Mouse (Mus musculus) neural tube, embryonic 15.5 days (tissue): Measurements from ENCODE around the gene Rbmx. TPM values are rescaled to one million over a fixed set of nuclear protein-coding genes. Genes with fewer than 3 reads are reported as not detected.

ENCODE experiments used
- ATAC-seq: fragments of 200-750 bp; cut with Nextera tagmentation; 2 replicates; pipeline ENCODE4 v1.8.0; 2017; ENCODE audit warnings: mild to moderate bottlenecking, moderate TSS enrichment, moderate library complexity; ENCODE audit not compliant: low FRiP score
- H3K27ac ChIP-seq: fragments of 300-500 bp; sonication (generic); replicated peaks from 2 replicates; pipeline ENCODE4 v1.5.1; 2015; ENCODE audit warnings: mild to moderate bottlenecking, inconsistent platforms
- H3K27me3 ChIP-seq: fragments of 300-500 bp; sonication (generic); replicated peaks from 2 replicates; pipeline ENCODE4 v1.6.1; 2015; ENCODE audit warnings: inconsistent platforms
- H3K36me3 ChIP-seq: fragments of 300-500 bp; sonication (generic); 2 replicates; pipeline ENCODE4 v1.6.1; 2015; ENCODE audit warnings: inconsistent platforms
- H3K4me1 ChIP-seq: fragments of 300-500 bp; sonication (generic); 2 replicates; pipeline ENCODE4 v1.6.1; 2015; ENCODE audit warnings: inconsistent platforms
- H3K4me2 ChIP-seq: fragments of 300-500 bp; sonication (generic); 2 replicates; pipeline ENCODE4 v1.6.1; 2015; ENCODE audit warnings: inconsistent platforms, mild to moderate bottlenecking, moderate library complexity
- H3K4me3 ChIP-seq: fragments of 300-500 bp; sonication (generic); replicated peaks from 2 replicates; pipeline ENCODE4 v1.5.1; 2015; ENCODE audit warnings: mild to moderate bottlenecking, inconsistent platforms
- H3K9ac ChIP-seq: fragments of 300-500 bp; sonication (generic); replicated peaks from 2 replicates; pipeline ENCODE4 v1.6.1; 2015; ENCODE audit warnings: mild to moderate bottlenecking, inconsistent platforms
- H3K9me3 ChIP-seq: fragments of 300-500 bp; sonication (generic); replicated peaks from 2 replicates; pipeline ENCODE4 v1.6.1; 2016; ENCODE audit warnings: inconsistent platforms
- WGBS: fragments of 180-500 bp; shearing (Covaris S2); methylation state at CpG from one replicate; pipeline ENCODE4 v1.1.7; 2015; ENCODE audit warnings: mixed read lengths; 5-methylcytosine and 5-hydroxymethylcytosine counted together
- polyA plus RNA-seq: library from polyadenylated mRNA; unstranded; fragments of >200 nt; fragmentation: Nextera tagmentation; extraction: Ambion mirVana; gene quantifications from 2 replicates; pipeline ENCODE4 v1.2.1, GENCODE M21; 2015

Rbmx gene
- 136 and 142 TPM in 2 replicates for polyA plus RNA-seq

DNA sequence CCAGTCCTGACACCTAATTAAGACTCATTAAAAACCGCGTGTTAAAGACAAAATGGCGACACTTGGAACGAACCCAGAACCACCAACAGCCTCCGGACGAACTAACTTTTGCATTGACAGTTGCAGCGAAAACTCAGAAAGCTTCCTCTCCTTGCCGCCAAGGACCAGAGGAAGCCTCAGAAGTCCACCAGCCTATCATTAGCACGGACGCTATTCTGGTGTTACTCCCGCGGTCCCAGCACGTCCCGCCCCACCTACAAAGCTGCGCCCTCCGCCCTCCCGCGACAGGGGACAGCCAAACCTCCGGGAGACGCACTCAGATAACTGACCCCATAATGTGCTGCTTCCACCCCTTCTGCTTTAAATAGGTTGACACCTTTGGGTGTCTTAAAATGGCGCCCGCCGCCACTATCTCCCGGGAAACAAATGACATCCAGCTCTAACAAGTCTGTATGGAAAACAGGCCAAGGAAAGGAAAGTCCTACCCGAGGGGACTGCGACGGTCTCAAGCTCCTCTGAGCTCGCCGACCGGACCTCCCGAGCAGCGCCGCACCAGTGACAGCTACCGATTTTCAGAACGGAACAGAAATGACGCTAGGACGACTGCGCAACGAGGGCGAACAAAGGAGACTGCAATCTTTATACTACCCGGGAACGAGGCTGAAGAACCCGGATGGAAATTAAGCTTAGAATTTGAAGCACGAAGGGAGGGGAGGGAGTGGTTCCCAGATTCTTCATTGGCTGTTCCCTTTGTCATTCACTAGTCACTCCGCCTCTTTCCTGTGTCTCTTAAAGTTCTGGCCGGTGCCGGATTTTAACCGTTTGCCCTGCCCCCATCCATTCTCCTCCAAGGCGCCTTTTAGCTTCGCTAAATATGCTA lies at the start of gene Rbmx:
Gene Rbmx (minus strand): TSS at position 670 of the 880 bp plus-strand sequence.
- WGBS, result 20% methylated on average over 50 of the region's 50 CpGs
- ATAC-seq, result peak; percentile 98
- Histone ChIP-seq H3K27ac (peak within 1 kb of the TSS; percentile 93), H3K4me1 (peaks cover 7% of the 10 kb centered on the region; the same call in 1 of the 2 replicates), H3K4me2 (peak within 1 kb of the TSS; percentile 52), H3K9ac (peak within 1 kb of the TSS; percentile 67), H3K36me3 (peaks cover 11% of the 10 kb centered on the region; the same call in 1 of the 2 replicates), H3K9me3 (no peaks in the 10 kb centered on the region), H3K4me3 (peak within 1 kb of the TSS; percentile 55), H3K27me3 (no peaks in the 10 kb centered on the region)

DNA sequence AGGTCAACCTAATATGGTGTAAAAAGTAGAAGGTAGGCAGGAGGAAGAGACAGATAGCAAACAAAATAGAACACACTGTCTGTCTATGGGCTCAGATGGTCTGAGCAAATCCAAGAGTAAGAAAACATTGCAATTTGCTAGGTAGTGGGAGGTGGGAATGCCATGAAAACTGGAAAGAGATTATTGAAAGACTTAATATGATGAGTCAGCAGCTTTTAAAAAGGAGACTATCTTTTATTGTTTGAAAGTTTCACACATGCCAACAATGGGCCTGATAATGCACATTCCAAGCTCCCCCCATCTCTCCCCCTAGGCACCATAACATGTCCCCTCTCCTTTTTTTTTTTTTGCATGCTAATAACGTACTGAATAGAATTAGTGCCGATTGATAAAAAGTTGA lies 41.1 kb upstream of the Rbmx start:
- no peaks in the 10 kb centered on the region for H3K4me1 ChIP-seq
- no peaks in the 10 kb centered on the region for H3K36me3 ChIP-seq
- no peak overlapping the region for H3K4me2 ChIP-seq
- no peaks in the 10 kb centered on the region for H3K9me3 ChIP-seq
- H3K27me3 ChIP-seq, result no peaks in the 10 kb centered on the region
- H3K4me3 ChIP-seq, result no peak overlapping the region
- no peak for ATAC-seq
- no peak overlapping the region for H3K9ac ChIP-seq
- WGBS, result 92% methylated on average over 2 of the region's 2 CpGs
- no peak overlapping the region for H3K27ac ChIP-seq

DNA sequence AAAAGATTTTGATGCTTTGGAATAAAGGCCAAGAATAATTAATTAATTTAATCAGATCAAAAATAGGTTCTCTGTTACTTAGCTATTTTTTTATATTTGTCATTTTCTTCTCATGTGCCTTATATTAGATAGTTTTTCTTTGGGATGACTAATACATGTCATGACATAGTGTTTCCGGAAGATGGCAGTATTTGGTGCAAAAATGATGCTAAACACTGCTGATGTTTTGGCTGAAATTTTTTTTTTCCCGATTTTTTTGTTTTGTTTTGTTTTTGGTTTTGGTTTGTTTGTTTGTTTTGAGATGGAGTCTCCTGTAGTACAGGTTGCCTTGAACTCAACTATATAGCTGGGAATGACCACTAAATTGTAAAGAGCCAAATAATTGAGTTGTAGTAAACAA lies 38.8 kb upstream of the Rbmx start:
- no peak for ATAC-seq
- 11% methylated on average over 2 of the region's 2 CpGs for WGBS
- no peak overlapping the region for H3K4me3 ChIP-seq
- no peaks in the 10 kb centered on the region for H3K36me3 ChIP-seq
- no peak overlapping the region for H3K4me2 ChIP-seq
- H3K27ac ChIP-seq, result no peak overlapping the region
- no peak overlapping the region for H3K9ac ChIP-seq
- H3K27me3 ChIP-seq, result no peaks in the 10 kb centered on the region
- H3K9me3 ChIP-seq, result no peaks in the 10 kb centered on the region
- no peaks in the 10 kb centered on the region for H3K4me1 ChIP-seq

DNA sequence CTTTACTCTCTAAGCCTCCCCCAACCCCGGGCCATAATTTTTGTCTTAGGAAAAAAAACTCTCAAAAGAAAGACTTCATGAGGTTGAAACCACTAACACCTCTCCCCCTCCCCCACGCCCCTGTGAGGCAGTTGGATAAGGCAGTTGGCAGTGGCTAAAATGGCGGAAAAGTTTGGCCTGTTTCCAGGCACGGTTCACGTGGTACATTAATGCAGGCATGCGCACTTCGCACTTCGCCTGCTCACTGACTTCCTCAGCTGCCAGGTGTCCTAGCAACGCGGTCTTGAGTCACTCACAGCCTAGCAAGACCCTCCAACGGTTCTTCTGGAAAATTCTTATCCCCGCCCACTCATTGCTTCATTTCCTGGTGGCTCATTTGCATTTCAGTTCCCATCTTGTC lies 15.9 kb upstream of the Rbmx start, which contains the start of gene Gm364:
Gene Gm364 (plus strand): TSS at position 386 of the 400 bp plus-strand sequence.
- no peak within 1 kb of the TSS for H3K9ac ChIP-seq
- H3K4me2 ChIP-seq, result no peak within 1 kb of the TSS
- 93% methylated on average over 12 of the region's 12 CpGs for WGBS
- ATAC-seq, result no peak
- H3K4me3 ChIP-seq, result no peak within 1 kb of the TSS
- H3K36me3 ChIP-seq, result no peaks in the 10 kb centered on the region
- H3K27ac ChIP-seq, result no peak within 1 kb of the TSS
- no peaks in the 10 kb centered on the region for H3K4me1 ChIP-seq
- no peaks in the 10 kb centered on the region for H3K9me3 ChIP-seq
- no peaks in the 10 kb centered on the region for H3K27me3 ChIP-seq

DNA sequence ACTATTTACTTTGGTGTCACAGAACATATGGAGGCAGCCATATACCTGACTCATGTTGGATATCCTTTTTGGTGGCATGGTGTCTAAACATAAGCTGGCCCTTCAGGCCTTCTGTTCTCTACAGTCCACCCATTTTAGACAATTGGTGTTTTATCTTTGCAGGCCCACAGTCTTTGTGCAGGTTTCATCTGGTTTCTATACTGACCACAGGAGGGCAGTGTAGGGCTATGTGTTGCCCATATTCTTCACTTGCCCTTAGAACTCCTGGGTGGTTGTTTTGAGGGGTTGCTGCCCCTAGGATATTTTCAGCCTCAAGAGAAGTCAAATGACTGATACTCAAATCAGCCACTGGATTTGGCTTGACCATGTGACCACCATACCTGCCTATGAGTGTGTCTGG lies 10.8 kb upstream of the Rbmx start:
- H3K27ac ChIP-seq, result no peak overlapping the region
- no peak overlapping the region for H3K9ac ChIP-seq
- no peak overlapping the region for H3K4me3 ChIP-seq
- no peak overlapping the region for H3K4me2 ChIP-seq
- no peaks in the 10 kb centered on the region for H3K4me1 ChIP-seq
- ATAC-seq, result no peak
- no peaks in the 10 kb centered on the region for H3K9me3 ChIP-seq
- no peaks in the 10 kb centered on the region for H3K36me3 ChIP-seq
- no peaks in the 10 kb centered on the region for H3K27me3 ChIP-seq

DNA sequence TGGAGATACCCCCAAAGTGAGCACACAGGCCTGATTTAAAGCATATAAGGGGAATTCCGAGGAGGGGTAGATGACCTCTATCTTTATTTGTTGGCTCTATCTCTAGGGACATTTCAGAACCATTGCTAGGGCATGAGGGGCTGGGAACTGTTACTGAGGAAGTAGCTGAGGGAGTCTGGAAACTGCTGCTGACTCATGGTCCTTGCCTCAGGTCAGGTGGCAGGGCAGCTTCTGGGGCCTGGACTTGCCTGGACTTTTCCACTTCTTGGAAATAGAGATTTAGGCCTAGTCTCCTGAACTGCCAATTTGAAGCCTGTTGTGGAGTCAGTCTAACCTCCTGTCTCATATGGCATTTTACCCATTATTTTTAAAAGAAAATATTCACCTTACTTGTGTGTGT lies 8.6 kb upstream of the Rbmx start:
- no peak overlapping the region for H3K4me3 ChIP-seq
- no peak for ATAC-seq

DNA sequence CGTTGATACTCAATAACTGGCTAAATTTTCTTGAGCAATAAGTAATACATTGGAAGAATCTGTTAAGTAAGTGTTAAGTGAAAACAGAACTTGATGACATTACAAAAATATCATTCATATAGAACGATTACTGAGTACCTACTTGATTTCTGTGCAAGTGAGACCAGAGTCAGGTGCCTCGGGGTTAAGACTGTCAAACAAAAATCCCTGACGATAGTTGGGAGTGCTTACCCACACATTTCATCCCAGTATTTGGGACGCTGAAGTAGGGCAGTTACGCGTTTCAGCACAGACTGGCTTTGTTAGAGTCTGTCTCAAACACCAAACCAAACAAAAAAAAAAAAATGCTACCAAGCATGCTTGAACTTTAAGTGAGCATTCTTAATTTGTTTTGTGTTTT lies 576 bp upstream of the Rbmx start:
- H3K27me3 ChIP-seq, result no peaks in the 10 kb centered on the region
- no peak overlapping the region for H3K27ac ChIP-seq
- ATAC-seq, result peak; percentile 54
- H3K4me1 ChIP-seq, result peaks cover 7% of the 10 kb centered on the region; the same call in 1 of the 2 replicates
- H3K9ac ChIP-seq, result no peak overlapping the region
- 24% methylated on average over 7 of the region's 7 CpGs for WGBS
- no peaks in the 10 kb centered on the region for H3K9me3 ChIP-seq
- H3K4me3 ChIP-seq, result peak overlapping the region; percentile 55
- peaks cover 8% of the 10 kb centered on the region; the same call in 1 of the 2 replicates for H3K36me3 ChIP-seq
- H3K4me2 ChIP-seq, result peak overlapping the region; percentile 46

More for the DNA sequence above, 8.6 kb upstream of the Rbmx start:
- no peaks in the 10 kb centered on the region for H3K4me1 ChIP-seq
- no peaks in the 10 kb centered on the region for H3K9me3 ChIP-seq
- H3K4me2 ChIP-seq, result no peak overlapping the region
- H3K27ac ChIP-seq, result no peak overlapping the region
- no peak overlapping the region for H3K9ac ChIP-seq
- 88% methylated on average over 1 of the region's 1 CpGs for WGBS
- H3K27me3 ChIP-seq, result no peaks in the 10 kb centered on the region
- no peaks in the 10 kb centered on the region for H3K36me3 ChIP-seq

DNA sequence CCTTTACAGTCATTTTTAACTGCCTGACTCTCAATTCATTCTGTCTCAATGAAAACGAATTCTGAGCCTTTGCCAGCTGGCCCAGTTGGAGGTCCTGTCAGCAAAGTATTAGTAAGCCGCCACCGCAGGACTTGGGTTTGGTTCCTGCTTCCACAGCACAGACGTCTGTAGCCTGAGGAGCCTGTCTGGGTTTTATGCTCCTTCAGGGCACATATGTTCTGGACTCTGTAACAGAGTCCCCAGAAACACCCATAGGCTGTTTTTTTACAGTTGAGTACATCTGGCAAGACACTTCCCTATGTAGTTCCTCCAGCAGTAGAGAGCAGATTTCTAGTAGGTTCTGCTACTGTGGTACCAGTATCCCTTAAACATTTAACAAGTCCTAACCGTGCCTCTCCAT lies 11.9 kb downstream of the Rbmx start:
- ATAC-seq, result no peak
- H3K4me3 ChIP-seq, result no peak overlapping the region
- no peaks in the 10 kb centered on the region for H3K4me1 ChIP-seq
- H3K27me3 ChIP-seq, result no peaks in the 10 kb centered on the region
- H3K9me3 ChIP-seq, result no peaks in the 10 kb centered on the region
- H3K4me2 ChIP-seq, result no peak overlapping the region
- H3K27ac ChIP-seq, result no peak overlapping the region
- 58% methylated on average over 5 of the region's 5 CpGs for WGBS
- H3K36me3 ChIP-seq, result peaks cover 25% of the 10 kb centered on the region
- H3K9ac ChIP-seq, result no peak overlapping the region

DNA sequence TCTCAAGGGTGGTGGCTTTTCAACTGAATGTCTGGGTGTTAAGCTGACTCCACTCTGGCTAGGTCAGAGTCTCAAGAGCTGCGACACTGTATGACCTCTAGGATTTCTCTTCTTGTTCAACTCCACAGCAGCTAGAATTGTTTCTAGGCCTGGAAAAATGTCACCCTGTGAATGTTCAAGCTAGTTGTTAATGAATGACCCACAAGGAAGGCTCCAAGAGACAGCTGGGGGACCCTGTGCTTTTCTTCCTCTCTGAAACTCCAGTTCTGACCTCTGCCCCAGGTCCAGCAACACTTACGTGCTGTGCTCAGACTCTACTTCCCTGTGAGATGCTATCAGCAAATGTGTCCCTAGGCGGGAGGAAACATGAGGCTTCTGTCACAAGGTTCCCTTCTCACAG lies 14.3 kb downstream of the Rbmx start:
- Histone ChIP-seq H3K4me3 (no peak overlapping the region), H3K9ac (no peak overlapping the region), H3K4me1 (no peaks in the 10 kb centered on the region), H3K4me2 (no peak overlapping the region), H3K27me3 (no peaks in the 10 kb centered on the region), H3K27ac (no peak overlapping the region), H3K9me3 (no peaks in the 10 kb centered on the region), H3K36me3 (peaks cover 17% of the 10 kb centered on the region)
- ATAC-seq, result no peak
- 91% methylated on average over 3 of the region's 3 CpGs for WGBS

DNA sequence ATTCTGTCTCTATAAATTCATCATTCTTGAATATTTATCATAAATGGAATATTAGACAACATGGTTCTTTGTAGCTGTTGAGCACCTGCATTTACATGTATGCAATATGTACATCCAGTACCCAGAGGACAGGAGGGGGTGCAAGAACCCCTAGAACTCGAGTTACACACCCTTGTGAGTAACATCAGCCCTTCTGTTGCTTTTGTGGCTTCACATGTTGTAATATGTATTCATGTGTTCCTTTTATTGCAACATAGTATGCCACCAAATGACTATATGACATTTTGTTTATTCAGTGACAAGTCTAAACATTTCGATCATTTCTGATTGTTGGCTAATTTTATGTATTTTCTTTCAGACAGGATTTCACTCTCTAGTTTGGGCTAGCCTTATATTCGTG lies 15.7 kb downstream of the Rbmx start:
- no peak overlapping the region for H3K4me3 ChIP-seq
- H3K4me2 ChIP-seq, result no peak overlapping the region
- H3K4me1 ChIP-seq, result no peaks in the 10 kb centered on the region
- ATAC-seq, result no peak
- no peaks in the 10 kb centered on the region for H3K9me3 ChIP-seq
- 81% methylated on average over 3 of the region's 3 CpGs for WGBS
- H3K27me3 ChIP-seq, result no peaks in the 10 kb centered on the region
- H3K9ac ChIP-seq, result no peak overlapping the region
- H3K36me3 ChIP-seq, result peaks cover 14% of the 10 kb centered on the region
- H3K27ac ChIP-seq, result no peak overlapping the region

DNA sequence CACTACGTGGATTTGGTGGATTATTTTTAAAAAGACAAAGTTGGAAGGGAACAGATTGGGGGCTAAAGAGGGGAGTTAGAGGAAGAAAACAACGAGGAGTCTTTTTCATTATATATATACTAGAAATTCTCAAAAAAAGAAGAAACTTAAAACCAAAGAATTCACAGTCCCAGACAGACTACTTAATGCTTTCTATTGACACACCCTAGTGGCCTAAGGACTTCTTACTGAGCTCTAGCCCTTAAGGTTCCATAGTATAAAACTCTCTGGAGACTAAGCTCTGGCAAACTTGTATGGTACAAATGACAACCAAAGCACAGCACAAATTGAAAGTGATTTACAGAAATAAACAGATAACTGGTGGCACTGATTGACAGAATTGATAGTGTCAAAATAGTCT lies 18.8 kb downstream of the Rbmx start:
- Histone ChIP-seq H3K36me3 (peaks cover 9% of the 10 kb centered on the region), H3K4me2 (no peak overlapping the region), H3K9ac (no peak overlapping the region), H3K4me3 (no peak overlapping the region), H3K9me3 (no peaks in the 10 kb centered on the region), H3K27me3 (no peaks in the 10 kb centered on the region), H3K4me1 (no peaks in the 10 kb centered on the region), H3K27ac (no peak overlapping the region)
- WGBS, result 77% methylated on average over 2 of the region's 2 CpGs
- no peak for ATAC-seq

DNA sequence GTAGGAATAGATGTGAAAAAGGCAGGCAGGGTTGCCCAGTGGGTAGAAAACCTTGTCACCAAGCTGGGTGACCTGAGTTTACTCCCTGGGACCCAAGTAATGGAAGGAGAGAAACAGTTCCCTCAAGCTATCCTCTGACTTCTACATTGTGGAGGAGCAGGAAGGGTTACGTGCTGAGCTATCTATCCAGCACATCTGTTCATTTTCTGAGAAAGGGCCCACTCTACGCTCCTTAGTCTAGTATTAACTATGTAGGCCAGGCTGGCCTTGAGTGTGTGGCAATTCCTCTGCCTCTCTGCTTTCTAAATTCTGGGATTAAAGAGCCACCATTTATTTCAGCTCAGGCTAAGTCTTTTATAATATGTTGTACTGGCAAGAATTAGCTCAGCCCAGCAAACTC lies 19.3 kb downstream of the Rbmx start:
- Histone ChIP-seq H3K9me3 (no peaks in the 10 kb centered on the region), H3K4me1 (no peaks in the 10 kb centered on the region), H3K4me3 (no peak overlapping the region), H3K27ac (no peak overlapping the region), H3K4me2 (no peak overlapping the region), H3K27me3 (no peaks in the 10 kb centered on the region), H3K9ac (no peak overlapping the region), H3K36me3 (peaks cover 5% of the 10 kb centered on the region)
- 90% methylated on average over 2 of the region's 2 CpGs for WGBS
- no peak for ATAC-seq
